Mouse (Mus musculus) lung, postnatal 36 days (tissue): ENCODE results near the gene Hmbs.
"Not testable (repeated sequence)": the region's sequence is repeated elsewhere in the genome, so short reads cannot be mapped to it uniquely, and the experiment has no call there.

Experiments
- DNase-seq: peaks from one replicate; pipeline ENCODE4 v3.0.0; 2022; ENCODE audit warnings: mixed read lengths

Gene Hmbs

GRCm38 (mm10) chr9:44319887-44320798, 23.9 kb downstream of the Hmbs start, which contains the start of gene C2cd2l:
Gene C2cd2l, minus strand, starts transcription at chr9:44320285.
- DNase-seq, result peak; percentile 96

GRCm38 (mm10) chr9:44319105-44319886, 24.7 kb downstream of the Hmbs start:
- DNase-seq, result no peak

- DNase-seq, result no peak
These were observed 25.3 kb downstream of the Hmbs start for GRCm38 (mm10) chr9:44318826-44319095.

- no peak for DNase-seq
These were observed 25.8 kb downstream of the Hmbs start for GRCm38 (mm10) chr9:44318076-44318825.

GRCm38 (mm10) chr9:44317452-44317851, 26.6 kb downstream of the Hmbs start:
- DNase-seq, result no peak

- no peak for DNase-seq
These were observed 29.1 kb downstream of the Hmbs start for GRCm38 (mm10) chr9:44314910-44315309.

- DNase-seq, result no peak
These were observed 29.8 kb downstream of the Hmbs start for GRCm38 (mm10) chr9:44314257-44314547.

GRCm38 (mm10) chr9:44313476-44314256, 30.4 kb downstream of the Hmbs start:
- no peak for DNase-seq

- DNase-seq, result peak; percentile 73
These were observed 32.6 kb downstream of the Hmbs start for GRCm38 (mm10) chr9:44311136-44312134.

GRCm38 (mm10) chr9:44310750-44311135, 33.3 kb downstream of the Hmbs start:
- no peak for DNase-seq

- no peak for DNase-seq
These were observed 34.3 kb downstream of the Hmbs start for GRCm38 (mm10) chr9:44309756-44310155.

GRCm38 (mm10) chr9:44307248-44307647, 36.8 kb downstream of the Hmbs start:
- DNase-seq, result no peak

GRCm38 (mm10) chr9:44306532-44306931, 37.5 kb downstream of the Hmbs start:
- no peak for DNase-seq

GRCm38 (mm10) chr9:44305466-44306079, 38.5 kb downstream of the Hmbs start, which contains the start of gene Hinfp:
Gene Hinfp, minus strand, starts transcription at chr9:44305671.
- DNase-seq, result peak; percentile 99

GRCm38 (mm10) chr9:44300001-44300400, 44.0 kb downstream of the Hmbs start:
- not testable (repeated sequence) for DNase-seq

GRCm38 (mm10) chr9:44292490-44292889, 51.5 kb downstream of the Hmbs start:
- DNase-seq, result peak; percentile 84

- no peak for DNase-seq
These were observed 55.1 kb downstream of the Hmbs start for GRCm38 (mm10) chr9:44288959-44289291.

- DNase-seq, result no peak
These were observed 55.7 kb downstream of the Hmbs start, which contains the start of gene Abcg4 for GRCm38 (mm10) chr9:44288076-44288958. Gene Abcg4, minus strand, starts transcription at chr9:44288615.

GRCm38 (mm10) chr9:44287401-44288075, 56.5 kb downstream of the Hmbs start:
- no peak for DNase-seq
